Mouse (Mus musculus): ENCODE data around the gene Fam83g. TPM values are rescaled to one million over a fixed set of nuclear protein-coding genes. Genes with fewer than 3 reads are reported as not detected.
A peak's percentile ranks its signal among the peaks of the same experiment; 100 is the strongest.

The Fam83g gene
- total RNA-seq, 2 experiments from 2014 or later = not detected

GRCm38 (mm10) chr11:61646499-61647039, 37.3 kb upstream of the Fam83g start:
- TF ChIP-seq CTCF (conservative IDR thresholded peaks at IDR 0.05) = no peak
- no peak for DNase-seq (ENCODE audit: low spot score in 2 of 2)
- Histone ChIP-seq H3K4me3 (no peak overlapping the region), H3K27ac (no peak overlapping the region)

- no peak overlapping the region for H3K4me3 ChIP-seq
- no peak for TF ChIP-seq CTCF (conservative IDR thresholded peaks at IDR 0.05)
- DNase-seq (ENCODE audit: low spot score in 2 of 2) = no peak
- no peak overlapping the region for H3K27ac ChIP-seq
Observed at GRCm38 (mm10) chr11:61647110-61647910, 36.6 kb upstream of the Fam83g start.

DNA sequence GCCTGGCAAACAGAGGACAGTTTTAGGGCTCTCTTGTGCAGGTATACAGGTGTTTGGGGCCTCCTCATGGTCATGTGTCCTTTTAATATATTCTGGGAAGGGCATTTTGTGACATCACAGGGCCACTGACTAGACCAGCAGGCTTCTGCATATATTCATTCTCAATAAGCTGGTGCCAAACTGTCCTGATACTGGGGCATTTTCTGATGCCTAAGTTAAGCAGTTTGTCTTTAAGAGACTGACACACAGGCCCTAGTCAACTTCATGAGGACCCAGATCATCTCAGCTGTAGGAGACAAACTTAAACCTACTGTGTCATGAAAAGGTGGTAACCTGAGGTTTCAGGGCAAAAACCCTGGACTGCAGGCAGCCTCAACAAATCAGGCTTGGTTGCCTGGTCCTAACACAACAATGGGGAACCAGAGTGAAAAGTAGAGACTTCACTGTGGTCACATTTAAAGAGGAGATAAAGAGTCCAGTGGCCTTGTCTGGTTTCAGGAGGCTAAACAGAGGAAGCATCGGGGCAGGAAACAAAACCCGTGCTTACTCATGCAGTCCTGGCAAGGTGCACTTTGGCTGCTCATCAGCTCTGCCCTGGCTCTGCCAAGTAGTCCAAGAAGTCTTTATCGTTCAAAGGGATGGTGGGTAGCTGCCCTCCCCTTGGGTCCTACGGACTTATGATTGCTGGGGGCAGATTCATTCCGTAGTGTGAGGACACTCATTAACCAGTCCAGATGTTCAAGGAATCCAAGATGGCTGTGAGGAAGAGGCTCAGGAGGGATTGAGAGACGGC, 35.7 kb upstream of the Fam83g start:
- Histone ChIP-seq H3K4me3 (no peak overlapping the region), H3K27ac (no peak overlapping the region; the same call in 1 of the 2 replicates)
- TF ChIP-seq CTCF (conservative IDR thresholded peaks at IDR 0.05) = no peak
- no peak for DNase-seq (ENCODE audit: low spot score in 2 of 2)

GRCm38 (mm10) chr11:61648749-61649115, 35.2 kb upstream of the Fam83g start:
- H3K4me3 ChIP-seq = no peak overlapping the region
- no peak overlapping the region; the same call in 1 of the 2 replicates for H3K27ac ChIP-seq
- peak; percentile 61 to 73 for DNase-seq (ENCODE audit: low spot score in 2 of 2)
- TF ChIP-seq CTCF (conservative IDR thresholded peaks at IDR 0.05) = no peak

DNA sequence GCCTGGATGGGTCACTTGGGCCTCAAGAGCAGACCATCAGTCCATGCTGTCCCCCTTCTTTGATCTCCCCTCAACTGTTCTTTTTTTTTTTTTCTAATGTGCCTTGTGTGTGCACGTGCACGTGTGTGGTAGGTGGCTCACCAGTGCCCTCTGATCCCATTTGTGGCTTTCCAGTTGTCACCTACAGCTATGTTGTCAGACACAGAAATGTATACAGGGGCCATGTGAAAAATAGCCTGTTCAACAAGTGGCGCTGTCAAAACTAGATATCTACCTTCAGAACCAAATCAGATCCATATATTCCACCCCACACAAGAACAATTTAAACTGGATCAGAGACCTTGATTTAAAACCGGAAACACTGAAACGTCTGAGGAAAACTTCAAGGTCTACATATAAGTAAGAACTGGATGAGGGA, 34.7 kb upstream of the Fam83g start:
- TF ChIP-seq CTCF (conservative IDR thresholded peaks at IDR 0.05) = no peak
- DNase-seq (ENCODE audit: low spot score in 2 of 2) = no peak
- no peak overlapping the region for H3K4me3 ChIP-seq

DNA sequence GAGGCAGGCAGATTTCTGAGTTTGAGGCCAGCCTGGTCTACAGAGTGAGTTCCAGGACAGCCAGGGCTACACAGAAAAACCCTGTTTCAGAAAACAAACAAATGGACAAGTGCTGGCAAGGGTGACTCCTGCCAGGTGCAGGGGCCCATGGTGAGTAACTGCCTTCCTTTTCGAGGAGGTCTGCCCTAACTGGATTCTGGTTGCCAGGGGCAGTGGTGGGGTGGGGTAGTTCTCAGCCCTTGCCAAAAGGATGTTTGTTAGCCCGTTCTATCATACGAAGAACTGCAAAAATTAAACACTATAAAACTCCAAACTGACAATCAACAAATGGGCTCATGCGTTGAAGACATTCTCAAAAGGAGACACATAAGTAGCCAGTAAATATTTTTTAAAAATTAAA, 34.3 kb upstream of the Fam83g start:
- TF ChIP-seq CTCF (conservative IDR thresholded peaks at IDR 0.05) = no peak
- no peak overlapping the region for H3K4me3 ChIP-seq
- H3K27ac ChIP-seq = no peak overlapping the region
- DNase-seq (ENCODE audit: low spot score in 2 of 2) = no peak

More for the DNA sequence above, 34.7 kb upstream of the Fam83g start:
- H3K27ac ChIP-seq = no peak overlapping the region

GRCm38 (mm10) chr11:61650470-61651265, 33.2 kb upstream of the Fam83g start:
- no peak for TF ChIP-seq CTCF (conservative IDR thresholded peaks at IDR 0.05)
- Histone ChIP-seq H3K4me3 (no peak overlapping the region), H3K27ac (no peak overlapping the region)
- no peak for DNase-seq (ENCODE audit: low spot score in 2 of 2)

DNA sequence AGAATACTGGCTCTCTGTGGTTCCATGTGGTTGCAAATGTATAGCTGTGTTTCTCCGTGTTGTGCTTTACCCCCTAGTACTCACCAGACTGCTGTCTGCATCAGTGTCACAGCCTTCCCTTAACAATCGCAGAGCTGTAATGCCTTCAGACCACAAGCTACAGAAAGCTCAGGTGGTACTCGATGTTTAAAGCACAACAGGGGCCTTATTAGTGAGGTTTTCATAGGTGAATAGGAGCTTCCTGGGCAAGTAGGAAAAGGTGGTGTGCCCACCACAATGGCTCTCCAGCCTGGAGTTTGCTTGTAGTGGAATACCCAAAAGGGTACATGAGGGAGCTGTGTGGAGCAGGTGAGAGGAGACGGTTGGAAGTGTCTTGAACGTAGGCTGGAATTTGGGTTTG, 31.7 kb upstream of the Fam83g start:
- no peak for TF ChIP-seq CTCF (conservative IDR thresholded peaks at IDR 0.05)
- Histone ChIP-seq H3K4me3 (no peak overlapping the region), H3K27ac (no peak overlapping the region; the same call in 1 of the 2 replicates)
- no peak for DNase-seq (ENCODE audit: low spot score in 2 of 2)

GRCm38 (mm10) chr11:61652686-61653447, 31.0 kb upstream of the Fam83g start, which contains the start of gene Grap:
Grap (plus strand) TSS chr11:61653265.
- Histone ChIP-seq H3K27ac (peak within 1 kb of the TSS; percentile 61; the same call in 1 of the 2 replicates), H3K4me3 (peak within 1 kb of the TSS; percentile 36)
- no peak for DNase-seq (ENCODE audit: low spot score in 2 of 2)
- no peak for TF ChIP-seq CTCF (conservative IDR thresholded peaks at IDR 0.05)

DNA sequence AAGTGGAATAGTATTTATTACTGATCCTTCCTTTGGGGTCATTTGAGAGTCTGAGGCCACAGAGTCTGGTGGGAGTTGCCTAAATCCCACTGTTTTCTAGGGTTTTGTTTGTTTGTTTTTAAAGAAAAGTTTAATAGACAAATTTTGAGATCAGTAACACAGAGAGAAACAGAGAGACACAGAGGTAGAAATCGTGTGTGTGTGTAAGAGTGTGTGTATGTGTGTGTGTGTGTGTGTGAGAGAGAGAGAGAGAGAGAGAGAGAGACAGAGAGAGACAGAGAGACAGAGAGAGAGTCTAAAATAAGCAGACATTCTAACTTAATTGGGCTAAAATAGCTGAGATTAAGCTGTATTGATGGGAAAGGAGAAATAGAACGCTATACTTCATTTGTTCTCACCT, 30.3 kb upstream of the Fam83g start:
- Histone ChIP-seq H3K27ac (peak overlapping the region; percentile 61; the same call in 1 of the 2 replicates), H3K4me3 (peak overlapping the region; percentile 36)
- no peak for TF ChIP-seq CTCF (conservative IDR thresholded peaks at IDR 0.05)
- DNase-seq (ENCODE audit: low spot score in 2 of 2) = no peak

DNA sequence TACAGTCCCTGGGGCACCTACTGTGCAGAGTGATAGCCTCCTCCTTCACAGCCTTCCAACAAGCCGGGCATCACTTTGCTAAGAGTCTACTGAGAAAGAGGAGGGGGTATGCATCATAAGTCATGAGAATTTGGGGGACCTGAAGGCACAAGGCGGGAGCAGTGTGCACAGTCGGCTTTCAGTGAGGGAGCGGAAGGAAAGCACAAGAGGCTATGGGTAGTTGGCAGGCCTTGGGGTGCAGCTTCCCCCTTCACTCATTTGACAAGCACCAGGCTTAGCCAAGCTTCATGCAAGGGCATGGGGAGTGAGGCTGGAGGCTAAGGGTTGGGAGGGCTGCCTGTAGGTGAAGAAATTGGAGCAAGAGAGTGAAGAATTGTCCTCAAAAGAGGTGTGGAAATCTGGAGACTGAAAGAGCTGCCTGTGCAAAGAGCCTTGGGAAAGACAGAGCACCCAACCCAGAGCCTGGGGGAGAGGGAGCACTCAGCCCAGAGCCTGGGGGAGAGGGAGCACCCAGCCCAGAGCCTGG, 29.0 kb upstream of the Fam83g start:
- no peak overlapping the region for H3K4me3 ChIP-seq
- no peak for DNase-seq (ENCODE audit: low spot score in 2 of 2)
- TF ChIP-seq CTCF (conservative IDR thresholded peaks at IDR 0.05) = no peak
- no peak overlapping the region for H3K27ac ChIP-seq
